Mouse (Mus musculus) kidney, adult 2 months (tissue): ENCODE results near the gene Mien1.

Experiments
- CTCF ChIP-seq: fragments of 200-500 bp; conservative IDR thresholded peaks from 2 replicates; pipeline ENCODE4 v1.5.1; 2011; ENCODE audit warnings: low read depth, mild to moderate bottlenecking, control low read depth, low read length, moderate library complexity, mixed read lengths; ENCODE audit not compliant: insufficient read depth, insufficient read length
- POLR2A ChIP-seq: fragments of 200-500 bp; IDR thresholded peaks from one replicate; pipeline ENCODE4 v1.6.1; 2011; ENCODE audit warnings: low read depth, low read length, control low read depth

GRCm38 (mm10) chr11:98459071-98459741, 20.4 kb upstream of the Mien1 start:
- TF ChIP-seq POLR2A (no peak), CTCF (no peak)
